Mouse (Mus musculus) kidney, embryonic 16.5 days (tissue): Measurements from ENCODE around the gene Plac9b. TPM values are rescaled to one million over a fixed set of nuclear protein-coding genes. Genes with fewer than 3 reads are reported as not detected.
"Not testable (repeated sequence)": the region's sequence is repeated elsewhere in the genome, so short reads cannot be mapped to it uniquely, and the experiment has no call there.

Experiments
- ATAC-seq: fragments of 200-750 bp; cut with Nextera tagmentation; 2 replicates; pipeline ENCODE4 v1.8.0; 2017; ENCODE audit warnings: moderate TSS enrichment; ENCODE audit not compliant: low FRiP score, low TSS enrichment
- H3K27ac ChIP-seq: fragments of 300-500 bp; sonication (generic); 2 replicates; pipeline ENCODE4 v1.5.1; 2014; ENCODE audit warnings: low read length
- H3K27me3 ChIP-seq: fragments of 300-500 bp; sonication (generic); 2 replicates; pipeline ENCODE4 v1.6.1; 2014; ENCODE audit warnings: low read length, control low read depth, mixed read lengths; ENCODE audit not compliant: insufficient read depth
- H3K36me3 ChIP-seq: fragments of 300-500 bp; sonication (generic); 2 replicates; pipeline ENCODE4 v1.6.1; 2014; ENCODE audit warnings: low read length, control low read depth, mixed read lengths; ENCODE audit not compliant: insufficient read depth
- H3K4me1 ChIP-seq: fragments of 300-500 bp; sonication (generic); 2 replicates; pipeline ENCODE4 v1.6.1; 2014; ENCODE audit warnings: low read length, control low read depth, mixed read lengths; ENCODE audit not compliant: insufficient read depth
- H3K4me2 ChIP-seq: fragments of 300-500 bp; sonication (generic); replicated peaks from 2 replicates; pipeline ENCODE4 v1.6.1; 2014; ENCODE audit warnings: low read depth, low read length
- H3K4me3 ChIP-seq: fragments of 300-500 bp; sonication (generic); 2 replicates; pipeline ENCODE4 v1.5.1; 2014; ENCODE audit warnings: mild to moderate bottlenecking, low read length
- H3K9ac ChIP-seq: fragments of 300-500 bp; sonication (generic); replicated peaks from 2 replicates; pipeline ENCODE4 v1.6.1; 2014; ENCODE audit warnings: low read length
- H3K9me3 ChIP-seq: fragments of 300-500 bp; sonication (generic); 2 replicates; pipeline ENCODE4 v1.6.1; 2016; ENCODE audit warnings: low read length, control low read depth
- WGBS: fragments of 180-500 bp; shearing (Covaris S2); extraction: QIAGEN DNeasy Blood & Tissue Kit; methylation state at CpG from one replicate; pipeline ENCODE4 v1.1.7; 2014; 5-methylcytosine and 5-hydroxymethylcytosine counted together
- polyA plus RNA-seq: library from polyadenylated mRNA; unstranded; fragments of >200 nt; fragmentation: Nextera tagmentation; extraction: Ambion mirVana; gene quantifications from 2 replicates; pipeline ENCODE4 v1.2.1, GENCODE M21; 2015

Gene Plac9b
- polyA plus RNA-seq, 1 experiment from 2014 or later = 27.8 TPM

- not testable (repeated sequence) for H3K9me3 ChIP-seq, H3K4me1 ChIP-seq, H3K27ac ChIP-seq, H3K4me3 ChIP-seq, H3K36me3 ChIP-seq, H3K9ac ChIP-seq, ATAC-seq, H3K4me2 ChIP-seq, H3K27me3 ChIP-seq
- no CpG with 5 or more reads among the region's 12 CpGs for WGBS
Measured at GRCm38 (mm10) chr14:26165266-26165665, 17.0 kb downstream of the Plac9b start.

GRCm38 (mm10) chr14:26162423-26162822, 19.9 kb downstream of the Plac9b start:
- not testable (repeated sequence) for H3K36me3 ChIP-seq, H3K9me3 ChIP-seq, H3K4me2 ChIP-seq, H3K4me3 ChIP-seq, H3K4me1 ChIP-seq, H3K27me3 ChIP-seq, H3K9ac ChIP-seq, ATAC-seq, H3K27ac ChIP-seq
- whole genome bisulfite sequencing = no CpG with 5 or more reads among the region's 5 CpGs

- WGBS = no CpG with 5 or more reads among the region's 9 CpGs
- H3K27me3 ChIP-seq, H3K4me3 ChIP-seq, H3K9ac ChIP-seq, H3K4me2 ChIP-seq, H3K27ac ChIP-seq, ATAC-seq, H3K36me3 ChIP-seq, H3K4me1 ChIP-seq, H3K9me3 ChIP-seq: not testable (repeated sequence)
Measured at GRCm38 (mm10) chr14:26161156-26161555, 21.1 kb downstream of the Plac9b start.

GRCm38 (mm10) chr14:26156032-26156431, 26.2 kb downstream of the Plac9b start:
- WGBS = no CpG with 5 or more reads among the region's 7 CpGs
- not testable (repeated sequence) for H3K4me3 ChIP-seq, H3K4me2 ChIP-seq, H3K4me1 ChIP-seq, ATAC-seq, H3K36me3 ChIP-seq, H3K27ac ChIP-seq, H3K9me3 ChIP-seq, H3K9ac ChIP-seq, H3K27me3 ChIP-seq

GRCm38 (mm10) chr14:26147095-26147494, 35.2 kb downstream of the Plac9b start:
- not testable (repeated sequence) for H3K36me3 ChIP-seq, ATAC-seq, H3K27ac ChIP-seq, H3K9me3 ChIP-seq, H3K27me3 ChIP-seq, H3K4me2 ChIP-seq, H3K9ac ChIP-seq, H3K4me3 ChIP-seq, H3K4me1 ChIP-seq
- no CpG with 5 or more reads among the region's 2 CpGs for WGBS

GRCm38 (mm10) chr14:26119095-26119494, 63.2 kb downstream of the Plac9b start:
- not testable (repeated sequence) for H3K9me3 ChIP-seq, H3K36me3 ChIP-seq, H3K27ac ChIP-seq, H3K4me3 ChIP-seq, H3K4me2 ChIP-seq, H3K27me3 ChIP-seq, ATAC-seq, H3K9ac ChIP-seq, H3K4me1 ChIP-seq
- WGBS = no CpG with 5 or more reads among the region's 7 CpGs

GRCm38 (mm10) chr14:26118550-26119000, 63.7 kb downstream of the Plac9b start:
- H3K36me3 ChIP-seq, H3K27ac ChIP-seq, H3K4me1 ChIP-seq, H3K27me3 ChIP-seq, H3K9ac ChIP-seq, H3K4me2 ChIP-seq, H3K4me3 ChIP-seq, H3K9me3 ChIP-seq: not testable (repeated sequence)
- ATAC-seq = 0 out of 2 replicates have a peak, but pooled peaks have one; percentile 35
- no CpG with 5 or more reads among the region's 18 CpGs for WGBS

GRCm38 (mm10) chr14:26118150-26118549, 64.1 kb downstream of the Plac9b start, which contains the start of gene Duxbl2:
Gene Duxbl2, plus strand, starts transcription at chr14:26118349.
- H3K36me3 ChIP-seq, H3K9ac ChIP-seq, H3K27me3 ChIP-seq, H3K27ac ChIP-seq, ATAC-seq, H3K4me1 ChIP-seq, H3K4me2 ChIP-seq, H3K9me3 ChIP-seq, H3K4me3 ChIP-seq: not testable (repeated sequence)
- no CpG with 5 or more reads among the region's 7 CpGs for WGBS

Other genes with a start within 250 kb of the Plac9b start
- gene Cphx1, start 244.2 kb downstream of the Plac9b start, polyA plus RNA-seq = 0.17 TPM in 1 of 2 replicates, not detected in the other
- 1.0 and 1.1 TPM in 2 replicates for gene Duxbl1, start 203.9 kb downstream of the Plac9b start, polyA plus RNA-seq
- 35.4 and 41.6 TPM in 2 replicates for gene Gm9780, start 139.8 kb downstream of the Plac9b start, polyA plus RNA-seq
- gene Tmem254c, start 115.1 kb downstream of the Plac9b start, polyA plus RNA-seq = 49.9 and 55.1 TPM in 2 replicates
- gene Cphx2, start 101.0 kb downstream of the Plac9b start, polyA plus RNA-seq = not detected in 2 replicates
- gene Cphx3, start 100.2 kb downstream of the Plac9b start, polyA plus RNA-seq = 0.21 TPM in 1 of 2 replicates, not detected in the other
- gene Duxbl2, start 64.1 kb downstream of the Plac9b start, polyA plus RNA-seq = 0.55 and 1.4 TPM in 2 replicates
- 37.9 and 40.3 TPM in 2 replicates for gene Tmem254b, start 24.6 kb upstream of the Plac9b start, polyA plus RNA-seq
- gene Duxbl3, start 75.5 kb upstream of the Plac9b start, polyA plus RNA-seq = 0.50 and 1.4 TPM in 2 replicates